Mouse (Mus musculus): ENCODE measurements around the gene Frmd7. TPM values are rescaled to one million over a fixed set of nuclear protein-coding genes. Genes with fewer than 3 reads are reported as not detected.

Frmd7 gene
- polyA plus RNA-seq (2012; rRNA removed) = 0.05 TPM in 1 of 2 replicates, not detected in the other

DNA sequence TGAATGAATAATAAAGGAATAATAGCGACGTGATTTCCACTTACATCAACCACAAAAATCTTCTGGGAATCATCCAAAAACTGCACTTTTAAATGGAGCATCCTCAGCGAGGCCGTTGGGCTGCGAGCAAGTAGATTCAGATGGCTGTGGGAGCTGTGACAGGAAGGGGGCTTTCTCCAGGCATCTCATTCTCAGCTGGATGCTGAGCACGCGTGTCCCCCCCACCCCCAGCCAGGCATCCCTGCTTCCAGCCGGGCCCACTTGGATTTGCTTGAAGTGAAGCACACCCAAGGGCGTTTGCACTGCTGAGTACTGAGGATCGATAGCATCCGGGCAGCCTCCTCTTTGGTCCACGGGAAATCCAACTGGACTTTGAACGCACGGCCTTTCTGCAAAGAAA is at the start of gene Frmd7:
TSS of gene Frmd7 (minus strand) at position 101 of the 400 bp plus-strand sequence.
- Histone ChIP-seq H3K27ac (ENCODE audit: insufficient read depth, low read depth, low read length) (no peak within 1 kb of the TSS), H3K36me3 (ENCODE audit: control insufficient read depth, insufficient read depth, low read length) (no peaks in the 10 kb centered on the region), H3K4me3 (ENCODE audit: low read depth, low read length) (no peak within 1 kb of the TSS), H3K4me1 (ENCODE audit: control insufficient read depth, insufficient read depth, insufficient read length, low read length) (no peaks in the 10 kb centered on the region), H3K27me3 (ENCODE audit: control insufficient read depth, insufficient read depth, low read length) (no peaks in the 10 kb centered on the region)
- TF ChIP-seq CTCF (IDR thresholded peaks at IDR 0.05; ENCODE audit: extremely low read depth, insufficient read length, insufficient replicate concordance, low read depth, low read length) = no peak
- TF ChIP-seq POLR2A (IDR thresholded peaks at IDR 0.05; ENCODE audit: low read depth, low read length) = no peak
- WGBS = 54% methylated on average over 14 of the region's 14 CpGs

DNA sequence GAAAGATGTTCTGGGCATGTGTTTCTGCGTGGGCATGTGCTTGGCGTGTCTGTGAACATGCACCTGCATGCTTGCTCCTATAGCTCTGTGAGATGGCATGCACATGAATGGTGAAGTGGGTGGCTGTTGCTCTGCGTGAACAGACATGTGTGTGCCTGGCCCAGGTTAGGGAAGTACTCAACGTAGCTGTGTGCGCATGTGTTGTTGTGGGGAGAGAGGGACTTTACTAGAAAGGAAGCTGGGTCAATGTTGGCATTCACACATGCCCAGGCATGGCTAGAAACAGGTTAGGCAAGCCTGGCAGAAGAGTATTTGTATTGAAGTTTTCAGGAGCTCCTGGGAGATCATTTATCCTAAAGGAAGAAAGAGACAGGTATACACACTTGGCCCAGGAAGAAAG is 48.8 kb upstream of the Frmd7 start:
- Histone ChIP-seq H3K27me3 (ENCODE audit: control insufficient read depth, insufficient read depth, low read length) (no peaks in the 10 kb centered on the region), H3K36me3 (ENCODE audit: control insufficient read depth, insufficient read depth, low read length) (no peaks in the 10 kb centered on the region), H3K27ac (ENCODE audit: insufficient read depth, low read depth, low read length) (no peak overlapping the region), H3K4me1 (ENCODE audit: control insufficient read depth, insufficient read depth, insufficient read length, low read length) (no peaks in the 10 kb centered on the region), H3K4me3 (ENCODE audit: low read depth, low read length) (no peak overlapping the region)
- 89% methylated on average over 5 of the region's 5 CpGs for WGBS
- TF ChIP-seq CTCF (IDR thresholded peaks at IDR 0.05; ENCODE audit: extremely low read depth, insufficient read length, insufficient replicate concordance, low read depth, low read length) (no peak), POLR2A (IDR thresholded peaks at IDR 0.05; ENCODE audit: low read depth, low read length) (no peak)

DNA sequence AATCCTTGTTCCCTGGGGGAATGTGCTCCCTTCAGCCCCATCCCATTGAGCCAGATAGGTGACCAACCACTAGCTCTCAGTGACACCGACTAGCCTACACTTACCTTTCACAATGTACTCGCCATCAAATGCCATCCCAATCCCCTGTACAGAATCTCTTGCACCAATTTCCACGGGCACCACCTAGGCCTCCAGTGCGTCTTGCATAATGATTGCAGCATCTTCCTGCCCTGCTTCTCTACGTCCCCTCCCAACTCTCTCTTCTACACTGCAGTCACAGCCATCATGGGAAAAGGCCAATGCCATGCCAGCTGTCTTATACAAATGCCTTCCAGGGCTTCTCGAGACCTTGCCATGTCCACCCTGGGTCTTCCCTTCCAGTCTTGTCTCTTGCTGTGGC is 47.4 kb upstream of the Frmd7 start:
- 83% methylated on average over 6 of the region's 6 CpGs for WGBS
- no peak for TF ChIP-seq POLR2A (IDR thresholded peaks at IDR 0.05; ENCODE audit: low read depth, low read length)
- TF ChIP-seq CTCF (IDR thresholded peaks at IDR 0.05; ENCODE audit: extremely low read depth, insufficient read length, insufficient replicate concordance, low read depth, low read length) = no peak
- Histone ChIP-seq H3K27ac (ENCODE audit: insufficient read depth, low read depth, low read length) (no peak overlapping the region), H3K27me3 (ENCODE audit: control insufficient read depth, insufficient read depth, low read length) (no peaks in the 10 kb centered on the region), H3K36me3 (ENCODE audit: control insufficient read depth, insufficient read depth, low read length) (no peaks in the 10 kb centered on the region), H3K4me3 (ENCODE audit: low read depth, low read length) (no peak overlapping the region), H3K4me1 (ENCODE audit: control insufficient read depth, insufficient read depth, insufficient read length, low read length) (no peaks in the 10 kb centered on the region)

DNA sequence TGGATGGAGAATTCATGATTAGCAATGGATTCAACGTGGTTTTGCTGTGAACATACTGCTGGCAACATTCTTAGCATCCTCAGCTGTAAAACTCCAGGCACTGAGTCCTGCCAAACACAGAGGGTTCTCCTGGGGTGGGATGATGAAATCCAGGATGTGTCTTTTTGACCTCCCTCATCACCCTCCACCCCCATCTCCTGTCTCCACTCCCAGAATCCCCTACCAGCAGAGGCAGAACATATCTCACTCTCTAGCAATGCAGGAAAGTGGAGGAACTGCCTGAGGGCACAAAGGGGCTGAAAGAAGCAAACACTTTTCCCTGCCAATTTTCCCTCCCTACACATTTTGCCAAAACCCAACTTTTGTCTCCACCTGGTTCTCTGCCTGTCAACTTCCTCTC is 46.1 kb upstream of the Frmd7 start:
- WGBS = 59% methylated on average over 1 of the region's 1 CpGs
- no peaks in the 10 kb centered on the region for H3K27me3 ChIP-seq (ENCODE audit: control insufficient read depth, insufficient read depth, low read length)
- no peaks in the 10 kb centered on the region for H3K4me1 ChIP-seq (ENCODE audit: control insufficient read depth, insufficient read depth, insufficient read length, low read length)
- H3K27ac ChIP-seq (ENCODE audit: insufficient read depth, low read depth, low read length) = no peak overlapping the region
- no peak overlapping the region for H3K4me3 ChIP-seq (ENCODE audit: low read depth, low read length)
- no peaks in the 10 kb centered on the region for H3K36me3 ChIP-seq (ENCODE audit: control insufficient read depth, insufficient read depth, low read length)
- TF ChIP-seq POLR2A (IDR thresholded peaks at IDR 0.05; ENCODE audit: low read depth, low read length) = no peak
- TF ChIP-seq CTCF (IDR thresholded peaks at IDR 0.05; ENCODE audit: extremely low read depth, insufficient read length, insufficient replicate concordance, low read depth, low read length) = no peak

DNA sequence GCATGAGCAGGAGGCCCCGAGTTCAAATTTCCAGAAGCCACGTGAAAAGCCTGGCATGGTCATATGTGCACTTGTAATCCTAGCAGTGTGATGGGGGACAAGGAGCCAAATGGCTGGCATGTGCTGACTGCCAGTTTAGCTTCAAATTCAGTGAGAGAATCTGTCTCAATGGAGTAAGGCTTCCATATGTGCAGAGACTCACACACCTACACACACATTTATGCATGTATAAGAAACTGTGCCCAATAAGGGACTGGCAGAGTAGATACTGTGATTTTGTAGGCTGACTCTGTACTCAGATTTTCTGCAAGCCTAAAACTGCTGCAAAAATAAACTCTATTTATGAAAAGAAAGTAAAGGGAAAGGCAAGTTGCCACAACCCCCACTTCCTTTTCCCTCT is 35.9 kb upstream of the Frmd7 start:
- Histone ChIP-seq H3K36me3 (ENCODE audit: control insufficient read depth, insufficient read depth, low read length) (no peaks in the 10 kb centered on the region), H3K4me3 (ENCODE audit: low read depth, low read length) (no peak overlapping the region), H3K4me1 (ENCODE audit: control insufficient read depth, insufficient read depth, insufficient read length, low read length) (no peaks in the 10 kb centered on the region), H3K27ac (ENCODE audit: insufficient read depth, low read depth, low read length) (no peak overlapping the region), H3K27me3 (ENCODE audit: control insufficient read depth, insufficient read depth, low read length) (no peaks in the 10 kb centered on the region)
- WGBS = 78% methylated on average over 2 of the region's 2 CpGs
- no peak for TF ChIP-seq CTCF (IDR thresholded peaks at IDR 0.05; ENCODE audit: extremely low read depth, insufficient read length, insufficient replicate concordance, low read depth, low read length)
- TF ChIP-seq POLR2A (IDR thresholded peaks at IDR 0.05; ENCODE audit: low read depth, low read length) = no peak

DNA sequence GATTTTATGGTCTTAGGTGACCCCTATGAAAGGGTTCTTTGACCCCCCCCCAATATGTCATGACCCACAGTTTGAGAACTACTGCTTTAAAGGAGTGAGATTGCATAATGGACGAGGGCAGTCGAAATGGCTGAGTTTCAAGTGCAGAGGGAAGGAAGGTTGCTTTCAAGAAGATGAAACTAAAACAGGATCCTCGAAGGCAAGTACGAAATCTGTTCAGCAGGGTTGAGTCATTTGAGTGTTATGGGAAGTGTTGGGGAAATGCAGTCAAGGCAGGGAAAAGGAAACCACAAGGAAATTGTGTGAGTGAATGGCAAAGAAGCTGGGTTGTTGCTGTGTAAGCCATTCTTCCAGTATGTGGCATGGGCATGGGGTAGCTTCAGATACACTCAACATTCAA is 29.6 kb upstream of the Frmd7 start:
- Histone ChIP-seq H3K27ac (ENCODE audit: insufficient read depth, low read depth, low read length) (no peak overlapping the region), H3K27me3 (ENCODE audit: control insufficient read depth, insufficient read depth, low read length) (no peaks in the 10 kb centered on the region), H3K36me3 (ENCODE audit: control insufficient read depth, insufficient read depth, low read length) (no peaks in the 10 kb centered on the region), H3K4me1 (ENCODE audit: control insufficient read depth, insufficient read depth, insufficient read length, low read length) (no peaks in the 10 kb centered on the region), H3K4me3 (ENCODE audit: low read depth, low read length) (no peak overlapping the region)
- 75% methylated on average over 4 of the region's 4 CpGs for WGBS
- TF ChIP-seq CTCF (IDR thresholded peaks at IDR 0.05; ENCODE audit: extremely low read depth, insufficient read length, insufficient replicate concordance, low read depth, low read length) (no peak), POLR2A (IDR thresholded peaks at IDR 0.05; ENCODE audit: low read depth, low read length) (no peak)

DNA sequence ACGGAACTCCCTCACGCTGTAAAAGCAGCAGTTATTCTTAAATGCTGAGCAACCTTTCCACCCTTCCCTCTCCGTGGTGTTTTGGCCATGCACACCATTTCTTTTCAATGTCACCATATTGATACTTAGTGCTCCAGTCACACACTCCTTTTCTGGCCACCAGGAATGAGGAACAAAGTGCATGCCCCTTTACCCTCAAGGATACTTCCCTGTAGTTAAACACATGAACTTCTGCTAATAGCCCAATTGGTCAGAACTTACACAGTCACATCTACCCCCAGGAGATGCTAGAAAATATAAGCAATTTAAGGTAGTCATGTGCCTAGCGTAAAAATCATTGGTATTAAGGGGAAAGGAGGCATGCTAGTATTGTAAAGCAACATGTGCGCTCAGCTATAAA is 27.4 kb upstream of the Frmd7 start:
- no peak overlapping the region for H3K27ac ChIP-seq (ENCODE audit: insufficient read depth, low read depth, low read length)
- no peaks in the 10 kb centered on the region for H3K27me3 ChIP-seq (ENCODE audit: control insufficient read depth, insufficient read depth, low read length)
- H3K36me3 ChIP-seq (ENCODE audit: control insufficient read depth, insufficient read depth, low read length) = no peaks in the 10 kb centered on the region
- no peak for TF ChIP-seq POLR2A (IDR thresholded peaks at IDR 0.05; ENCODE audit: low read depth, low read length)
- TF ChIP-seq CTCF (IDR thresholded peaks at IDR 0.05; ENCODE audit: extremely low read depth, insufficient read length, insufficient replicate concordance, low read depth, low read length) = no peak
- no peaks in the 10 kb centered on the region for H3K4me1 ChIP-seq (ENCODE audit: control insufficient read depth, insufficient read depth, insufficient read length, low read length)
- 83% methylated on average over 5 of the region's 5 CpGs for WGBS
- no peak overlapping the region for H3K4me3 ChIP-seq (ENCODE audit: low read depth, low read length)
